Mouse (Mus musculus) olfactory bulb, adult 2 months (tissue): ENCODE data around the gene Stard7.

ENCODE experiments used
- CTCF ChIP-seq: fragments of 200-500 bp; IDR thresholded peaks from 2 replicates; pipeline ENCODE4 v1.5.1; 2012; ENCODE audit warnings: low read depth, mild to moderate bottlenecking, low read length, moderate library complexity; ENCODE audit not compliant: insufficient read depth
- POLR2A ChIP-seq: fragments of 200-500 bp; IDR thresholded peaks from 2 replicates; pipeline ENCODE4 v1.6.1; 2012; ENCODE audit warnings: mild to moderate bottlenecking, low read depth, low read length, moderate library complexity; ENCODE audit not compliant: insufficient read depth

GRCm38 (mm10) chr2:127272806-127273205 lies 2.8 kb downstream of the Stard7 start:
- no peak for TF ChIP-seq CTCF
- no peak for TF ChIP-seq POLR2A
